Mouse (Mus musculus): ENCODE results near the gene Myo7a. TPM values are rescaled to one million over a fixed set of nuclear protein-coding genes. Genes with fewer than 3 reads are reported as not detected.

Gene Myo7a
- polyA plus RNA-seq, 1 experiment from 2014 or later: 20.1 TPM

DNA sequence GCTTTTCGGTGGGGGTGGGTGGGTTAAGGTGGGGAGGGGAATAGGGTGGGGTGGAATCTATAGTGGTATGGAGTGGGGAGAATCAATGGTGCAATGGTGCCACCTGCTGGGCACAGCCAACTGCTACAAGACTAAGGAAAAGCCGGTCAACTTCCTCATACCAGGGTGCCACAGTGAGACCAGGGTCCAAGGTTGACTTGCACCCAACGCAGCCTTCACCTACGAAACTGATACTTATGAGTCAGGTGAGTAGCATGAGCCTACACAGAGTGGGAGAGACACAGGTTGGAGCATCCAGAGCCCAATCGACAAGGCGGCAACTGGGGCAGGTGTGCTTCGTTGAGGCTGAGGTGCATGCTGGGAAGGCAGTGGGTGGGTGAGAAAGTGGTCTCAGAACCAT is 1.0 kb upstream of the Myo7a start:
- peaks cover 4% of the 10 kb centered on the region for H3K4me1 ChIP-seq (replicated peaks; ENCODE audit: control insufficient read depth, insufficient read depth, low read length)
- ATAC-seq (replicated peaks; ENCODE audit: low FRiP score): peak; percentile 52
- H3K4me3 ChIP-seq (ENCODE audit: low read depth, low read length): peak overlapping the region; percentile 25; the same call in 1 of the 2 replicates
- 15% methylated on average over 7 of the region's 7 CpGs for WGBS
- H3K36me3 ChIP-seq (ENCODE audit: control insufficient read depth, insufficient read depth, low read length): no peaks in the 10 kb centered on the region
- peak overlapping the region; percentile 64 for H3K4me2 ChIP-seq
- H3K9me3 ChIP-seq (ENCODE audit: control insufficient read depth, low read length): no peaks in the 10 kb centered on the region
- no peaks in the 10 kb centered on the region for H3K27me3 ChIP-seq (replicated peaks; ENCODE audit: control insufficient read depth, insufficient read depth, low read length)
- peak; percentile 62 for DNase-seq (ENCODE audit: low spot score)
- no peak overlapping the region for H3K27ac ChIP-seq (ENCODE audit: low read depth, low read length)
- peak overlapping the region; percentile 44; the same call in 1 of the 2 replicates for H3K9ac ChIP-seq (ENCODE audit: low read depth, low read length)

DNA sequence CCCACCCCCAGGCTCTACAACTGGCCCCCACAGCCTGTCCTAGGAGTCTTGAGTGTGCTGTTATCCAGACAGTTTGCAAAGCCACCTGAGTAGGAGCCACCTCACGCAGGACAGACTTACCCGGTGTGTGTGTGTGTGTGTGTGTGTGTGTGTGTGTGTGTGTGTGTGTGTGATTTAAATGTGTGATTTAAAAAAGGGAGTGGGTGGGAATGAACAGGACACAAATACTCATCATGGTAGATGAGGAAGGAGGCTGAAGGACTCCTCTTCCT is 573 bp upstream of the Myo7a start:
- WGBS: 61% methylated on average over 2 of the region's 2 CpGs
- H3K9me3 ChIP-seq (ENCODE audit: control insufficient read depth, low read length): no peaks in the 10 kb centered on the region
- no peak for DNase-seq (ENCODE audit: low spot score)
- ATAC-seq (replicated peaks; ENCODE audit: low FRiP score): no peak; the same call in 1 of the 2 replicates
- no peak overlapping the region for H3K4me2 ChIP-seq
- no peaks in the 10 kb centered on the region for H3K36me3 ChIP-seq (ENCODE audit: control insufficient read depth, insufficient read depth, low read length)
- H3K4me1 ChIP-seq (replicated peaks; ENCODE audit: control insufficient read depth, insufficient read depth, low read length): peaks cover 4% of the 10 kb centered on the region
- no peaks in the 10 kb centered on the region for H3K27me3 ChIP-seq (replicated peaks; ENCODE audit: control insufficient read depth, insufficient read depth, low read length)
- H3K27ac ChIP-seq (ENCODE audit: low read depth, low read length): no peak overlapping the region
- no peak overlapping the region for H3K9ac ChIP-seq (ENCODE audit: low read depth, low read length)
- no peak overlapping the region; the same call in 1 of the 2 replicates for H3K4me3 ChIP-seq (ENCODE audit: low read depth, low read length)

DNA sequence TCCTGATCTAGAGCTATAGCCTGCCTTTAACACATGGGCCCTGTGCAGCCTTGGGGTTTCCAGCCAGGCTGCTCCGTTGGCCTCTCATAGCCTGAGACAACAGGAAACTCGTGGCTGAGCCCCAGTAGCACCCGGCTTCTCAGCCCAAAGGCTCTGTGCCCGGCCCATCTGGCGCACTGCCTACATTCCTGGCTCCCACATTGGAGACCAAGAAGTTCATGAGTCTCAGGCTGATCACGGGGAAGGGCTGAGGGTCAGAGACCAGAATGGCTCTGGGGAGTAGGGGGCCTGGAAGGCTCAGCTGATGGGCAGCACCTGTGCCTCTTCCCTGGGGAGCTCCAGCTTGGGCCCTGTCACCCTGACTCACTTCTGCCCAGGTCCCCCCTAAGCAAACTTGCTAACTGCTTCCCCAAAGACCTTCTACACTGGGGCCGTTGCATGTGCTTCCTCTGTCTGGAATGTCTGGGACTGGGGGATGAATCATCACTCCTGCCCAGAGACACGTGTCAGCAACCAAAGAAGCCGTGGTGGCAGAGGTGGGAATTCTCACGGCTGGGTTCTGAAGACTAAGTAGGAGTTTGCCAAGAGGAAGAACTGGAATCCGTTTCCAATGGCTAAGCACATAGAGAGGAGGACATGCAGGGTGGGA is 2.2 kb downstream of the Myo7a start:
- Histone ChIP-seq H3K4me3 (ENCODE audit: low read depth, low read length) (no peak overlapping the region), H3K4me2 (no peak overlapping the region), H3K9me3 (ENCODE audit: control insufficient read depth, low read length) (no peaks in the 10 kb centered on the region), H3K9ac (ENCODE audit: low read depth, low read length) (no peak overlapping the region), H3K4me1 (replicated peaks; ENCODE audit: control insufficient read depth, insufficient read depth, low read length) (peaks cover 4% of the 10 kb centered on the region), H3K27me3 (replicated peaks; ENCODE audit: control insufficient read depth, insufficient read depth, low read length) (peaks cover 6% of the 10 kb centered on the region), H3K36me3 (ENCODE audit: control insufficient read depth, insufficient read depth, low read length) (no peaks in the 10 kb centered on the region), H3K27ac (ENCODE audit: low read depth, low read length) (no peak overlapping the region)
- 56% methylated on average over 11 of the region's 11 CpGs for WGBS
- ATAC-seq (replicated peaks; ENCODE audit: low FRiP score): no peak
- no peak for DNase-seq (ENCODE audit: low spot score)

DNA sequence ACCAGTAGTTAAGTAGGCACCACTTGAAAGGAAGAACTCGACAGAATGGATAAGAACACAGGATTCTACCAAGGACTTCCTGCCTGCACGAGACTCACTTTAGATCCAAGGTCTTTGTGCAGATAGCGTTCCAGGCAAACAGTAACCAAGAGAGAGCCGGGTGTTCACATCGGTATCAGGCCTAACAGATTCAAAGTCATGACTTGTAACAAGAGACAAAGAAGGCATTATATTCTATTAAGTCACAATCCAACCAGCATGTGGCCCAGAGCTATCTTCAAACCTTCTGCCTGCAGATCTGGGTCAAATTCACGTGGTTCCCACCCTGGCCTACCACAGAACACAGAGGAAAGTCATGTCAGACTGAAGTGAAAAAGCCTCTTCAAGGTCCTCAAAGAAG is 4.7 kb downstream of the Myo7a start:
- ATAC-seq (replicated peaks; ENCODE audit: low FRiP score) (no peak), DNase-seq (ENCODE audit: low spot score) (no peak)
- no peaks in the 10 kb centered on the region for H3K9me3 ChIP-seq (ENCODE audit: control insufficient read depth, low read length)
- no peak overlapping the region for H3K4me3 ChIP-seq (ENCODE audit: low read depth, low read length)
- no peak overlapping the region for H3K4me2 ChIP-seq
- H3K4me1 ChIP-seq (replicated peaks; ENCODE audit: control insufficient read depth, insufficient read depth, low read length): peaks cover 4% of the 10 kb centered on the region
- no peak overlapping the region for H3K27ac ChIP-seq (ENCODE audit: low read depth, low read length)
- no peak overlapping the region for H3K9ac ChIP-seq (ENCODE audit: low read depth, low read length)
- WGBS: 45% methylated on average over 6 of the region's 6 CpGs
- H3K36me3 ChIP-seq (ENCODE audit: control insufficient read depth, insufficient read depth, low read length): no peaks in the 10 kb centered on the region
- H3K27me3 ChIP-seq (replicated peaks; ENCODE audit: control insufficient read depth, insufficient read depth, low read length): peaks cover 25% of the 10 kb centered on the region

DNA sequence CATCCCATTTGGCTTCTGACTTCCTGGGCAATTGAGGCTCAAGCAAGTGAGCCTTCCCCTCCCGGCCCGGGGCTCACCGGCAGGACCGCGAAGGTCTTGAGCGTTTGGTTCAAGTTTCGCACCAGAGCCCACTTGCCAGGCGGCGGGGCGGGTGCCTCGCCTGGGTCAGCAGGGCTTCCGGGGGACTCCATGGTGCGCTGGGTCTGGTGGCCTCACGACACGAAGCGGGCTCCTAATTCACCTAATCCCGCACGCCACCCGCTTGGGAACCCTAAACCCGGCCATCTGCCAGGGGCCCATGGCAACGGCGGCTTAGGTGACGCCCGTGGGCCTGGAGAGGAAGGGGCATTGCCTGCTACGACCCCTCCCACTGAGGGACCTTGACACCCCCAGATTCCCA is 8.1 kb downstream of the Myo7a start:
- 12% methylated on average over 25 of the region's 25 CpGs for WGBS
- H3K4me3 ChIP-seq (ENCODE audit: low read depth, low read length): no peak overlapping the region
- H3K4me2 ChIP-seq: peak overlapping the region; percentile 37

DNA sequence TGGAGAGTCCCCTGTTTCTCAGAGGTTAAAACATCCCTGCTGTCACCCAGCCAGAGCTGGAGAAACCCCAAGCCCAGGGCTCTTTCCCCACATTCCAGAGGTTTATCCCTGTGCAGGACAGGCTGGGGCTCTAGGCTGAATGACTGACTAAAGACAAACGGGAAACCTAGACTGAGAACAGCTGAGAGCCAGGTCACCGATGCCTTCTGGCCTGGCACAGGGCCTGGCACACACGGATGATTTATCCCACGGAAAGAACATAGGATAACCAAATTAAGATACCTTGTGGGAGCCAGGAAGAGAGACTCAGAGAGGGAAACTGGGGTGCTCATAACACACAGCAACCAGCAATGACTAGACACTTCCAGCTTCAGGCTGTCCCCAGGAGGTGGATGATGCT is 9.6 kb downstream of the Myo7a start:
- WGBS: 77% methylated on average over 4 of the region's 4 CpGs
- Histone ChIP-seq H3K4me3 (ENCODE audit: low read depth, low read length) (no peak overlapping the region), H3K9me3 (ENCODE audit: control insufficient read depth, low read length) (no peaks in the 10 kb centered on the region), H3K4me1 (replicated peaks; ENCODE audit: control insufficient read depth, insufficient read depth, low read length) (peaks cover 3% of the 10 kb centered on the region), H3K4me2 (no peak overlapping the region), H3K9ac (ENCODE audit: low read depth, low read length) (no peak overlapping the region), H3K27ac (ENCODE audit: low read depth, low read length) (no peak overlapping the region), H3K27me3 (replicated peaks; ENCODE audit: control insufficient read depth, insufficient read depth, low read length) (peaks cover 25% of the 10 kb centered on the region), H3K36me3 (ENCODE audit: control insufficient read depth, insufficient read depth, low read length) (no peaks in the 10 kb centered on the region)
- no peak for DNase-seq (ENCODE audit: low spot score)
- no peak for ATAC-seq (replicated peaks; ENCODE audit: low FRiP score)

More for the DNA sequence above, 8.1 kb downstream of the Myo7a start:
- Histone ChIP-seq H3K9ac (ENCODE audit: low read depth, low read length) (no peak overlapping the region), H3K9me3 (ENCODE audit: control insufficient read depth, low read length) (no peaks in the 10 kb centered on the region), H3K36me3 (ENCODE audit: control insufficient read depth, insufficient read depth, low read length) (no peaks in the 10 kb centered on the region), H3K4me1 (replicated peaks; ENCODE audit: control insufficient read depth, insufficient read depth, low read length) (peaks cover 2% of the 10 kb centered on the region), H3K27ac (ENCODE audit: low read depth, low read length) (no peak overlapping the region), H3K27me3 (replicated peaks; ENCODE audit: control insufficient read depth, insufficient read depth, low read length) (peaks cover 25% of the 10 kb centered on the region)
- no peak for DNase-seq (ENCODE audit: low spot score)
- ATAC-seq (replicated peaks; ENCODE audit: low FRiP score): no peak

DNA sequence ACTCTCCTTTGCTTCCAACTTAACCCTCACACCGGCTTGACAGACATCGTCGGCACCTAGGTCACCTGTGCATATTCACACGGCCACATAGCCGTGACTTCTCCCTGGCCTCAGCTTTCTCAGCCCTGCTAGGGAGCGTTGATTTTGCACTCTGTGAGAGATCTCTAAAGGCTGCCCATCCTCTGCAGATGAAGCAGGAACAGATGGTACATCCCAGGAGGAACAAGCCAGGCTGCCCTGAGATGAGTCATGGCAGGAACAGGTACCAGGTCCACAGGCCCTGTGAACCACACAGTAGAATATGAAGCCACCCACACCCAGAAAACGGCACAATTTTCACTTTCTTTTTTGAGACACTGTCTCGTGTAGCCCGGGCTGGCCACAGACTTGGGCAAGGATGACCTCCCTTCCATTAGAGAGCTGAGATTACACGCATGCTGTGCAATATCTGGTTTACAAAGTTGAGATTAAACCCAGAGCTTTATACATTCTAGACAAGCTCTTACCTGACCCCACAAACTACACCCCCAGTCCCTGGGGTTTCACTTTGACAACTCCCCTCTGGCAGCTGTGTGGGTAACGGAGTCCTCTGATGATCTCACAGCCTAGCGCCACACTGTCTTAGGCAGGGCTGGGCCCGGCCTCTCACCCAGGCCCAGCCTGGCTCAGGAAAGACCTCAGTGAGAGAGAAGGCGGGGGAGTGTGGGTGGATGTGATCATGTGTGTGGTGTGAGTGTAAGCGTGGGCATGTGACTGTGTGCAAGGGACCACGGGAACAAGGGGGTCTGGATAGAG is 10.5 kb downstream of the Myo7a start:
- Histone ChIP-seq H3K4me3 (ENCODE audit: low read depth, low read length) (no peak overlapping the region), H3K4me1 (replicated peaks; ENCODE audit: control insufficient read depth, insufficient read depth, low read length) (peaks cover 8% of the 10 kb centered on the region), H3K9me3 (ENCODE audit: control insufficient read depth, low read length) (no peaks in the 10 kb centered on the region), H3K4me2 (no peak overlapping the region), H3K36me3 (ENCODE audit: control insufficient read depth, insufficient read depth, low read length) (no peaks in the 10 kb centered on the region), H3K9ac (ENCODE audit: low read depth, low read length) (no peak overlapping the region), H3K27me3 (replicated peaks; ENCODE audit: control insufficient read depth, insufficient read depth, low read length) (peaks cover 25% of the 10 kb centered on the region), H3K27ac (ENCODE audit: low read depth, low read length) (no peak overlapping the region)
- DNase-seq (ENCODE audit: low spot score) (no peak), ATAC-seq (replicated peaks; ENCODE audit: low FRiP score) (no peak)
- WGBS: 75% methylated on average over 16 of the region's 16 CpGs

DNA sequence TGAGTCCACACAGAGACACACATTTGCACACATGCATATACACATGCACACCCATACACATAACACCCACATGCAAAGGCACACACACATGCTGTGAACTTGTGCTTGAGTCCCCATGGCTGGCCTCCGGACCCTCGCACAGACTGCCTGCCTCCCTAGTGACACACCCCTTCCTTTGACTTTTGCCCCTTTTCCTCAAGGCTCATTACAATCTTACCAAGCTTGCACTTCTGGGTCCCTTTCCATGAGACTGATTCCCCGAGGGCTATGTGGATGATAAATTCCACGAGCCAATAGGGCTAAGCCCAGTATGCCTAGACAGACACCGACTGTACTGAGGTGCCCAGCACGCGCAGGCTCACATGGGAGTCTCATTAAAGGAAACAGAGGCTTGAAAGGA is 13.1 kb downstream of the Myo7a start:
- Histone ChIP-seq H3K4me1 (replicated peaks; ENCODE audit: control insufficient read depth, insufficient read depth, low read length) (peaks cover 17% of the 10 kb centered on the region), H3K9me3 (ENCODE audit: control insufficient read depth, low read length) (no peaks in the 10 kb centered on the region), H3K36me3 (ENCODE audit: control insufficient read depth, insufficient read depth, low read length) (no peaks in the 10 kb centered on the region), H3K4me3 (ENCODE audit: low read depth, low read length) (no peak overlapping the region), H3K9ac (ENCODE audit: low read depth, low read length) (no peak overlapping the region), H3K27ac (ENCODE audit: low read depth, low read length) (no peak overlapping the region), H3K4me2 (no peak overlapping the region), H3K27me3 (replicated peaks; ENCODE audit: control insufficient read depth, insufficient read depth, low read length) (peaks cover 11% of the 10 kb centered on the region)
- ATAC-seq (replicated peaks; ENCODE audit: low FRiP score): no peak
- 82% methylated on average over 7 of the region's 7 CpGs for WGBS
- no peak for DNase-seq (ENCODE audit: low spot score)

Measured in liver, embryonic 11.5 days (tissue).